Mouse (Mus musculus) left cerebral cortex, adult 6 months (tissue): ENCODE data around the gene Prox2. TPM values are rescaled to one million over a fixed set of nuclear protein-coding genes. Genes with fewer than 3 reads are reported as not detected.

Source experiments
- long read RNA-seq, 2 experiments: library from polyadenylated mRNA; unstranded; transcript quantifications; one replicate each; pipeline ENCODE4 v2.0.0; 2019 to 2020
- polyA plus RNA-seq: library from polyadenylated mRNA; unstranded; fragments of <200 nt; fragmentation: Nextera tagmentation; gene quantifications from 2 replicates; pipeline ENCODE4 v1.2.3, GENCODE M21; 2021

Prox2 gene
- 1.0 and 1.6 TPM in 2 replicates for polyA plus RNA-seq
- long read RNA-seq, experiment 1, partial matches to known transcripts, result 0 of 5 reads
- long read RNA-seq, experiment 1, other reads (novel, unspliced or antisense), result 5 of 5 reads
- long read RNA-seq, experiment 2, partial matches to known transcripts, result 0 of 1 reads
- long read RNA-seq, experiment 2, other reads (novel, unspliced or antisense), result 1 of 1 reads

DNA sequence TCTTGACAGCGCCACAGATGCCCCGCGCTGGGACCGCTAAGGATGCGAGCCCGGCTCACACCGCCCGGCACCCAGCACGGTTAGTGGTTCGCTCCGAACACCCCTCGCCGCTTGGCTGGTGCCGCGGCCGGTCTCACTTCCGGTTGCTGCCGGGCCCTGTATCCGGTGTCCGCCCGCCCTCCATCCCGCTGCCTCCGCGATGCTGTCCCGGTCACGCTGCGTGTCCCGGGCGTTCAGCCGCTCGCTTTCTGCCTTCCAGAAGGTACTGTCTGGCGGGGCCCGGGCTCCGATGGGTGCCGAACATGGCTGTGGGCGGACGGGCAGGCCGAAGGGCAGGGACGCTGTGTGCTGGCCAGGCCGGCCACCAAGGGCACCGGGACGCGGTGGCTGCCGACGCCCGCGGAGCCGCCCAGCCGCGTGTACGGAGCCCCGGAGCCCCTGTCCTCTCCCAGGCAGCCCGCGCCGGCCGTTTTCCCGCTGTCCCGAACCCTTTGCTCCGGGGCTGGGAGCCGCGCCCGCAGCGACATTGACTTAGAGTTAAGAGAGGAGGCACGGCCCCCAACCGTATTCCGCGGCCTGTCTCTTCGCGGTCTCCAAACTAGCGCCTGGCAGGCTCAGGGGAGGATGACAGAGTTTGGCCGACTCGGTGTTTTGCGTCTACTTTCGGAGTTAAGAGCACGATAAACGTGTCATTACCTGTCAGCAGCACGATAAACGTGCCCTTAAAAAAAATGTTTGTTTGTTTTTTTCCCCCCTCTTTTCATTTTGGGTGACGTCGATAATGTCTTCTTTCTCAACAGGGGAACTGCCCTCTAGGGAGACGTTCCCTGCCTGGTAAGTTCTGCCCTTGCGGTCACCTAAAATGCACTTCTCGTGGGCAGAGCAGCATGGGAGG, at the start of gene Prox2, which contains the start of gene Dlst:
Gene Prox2 (minus strand): TSS at position 62 of the 895 bp plus-strand sequence.
Gene Dlst (plus strand): TSS at position 136 of the 895 bp plus-strand sequence.

DNA sequence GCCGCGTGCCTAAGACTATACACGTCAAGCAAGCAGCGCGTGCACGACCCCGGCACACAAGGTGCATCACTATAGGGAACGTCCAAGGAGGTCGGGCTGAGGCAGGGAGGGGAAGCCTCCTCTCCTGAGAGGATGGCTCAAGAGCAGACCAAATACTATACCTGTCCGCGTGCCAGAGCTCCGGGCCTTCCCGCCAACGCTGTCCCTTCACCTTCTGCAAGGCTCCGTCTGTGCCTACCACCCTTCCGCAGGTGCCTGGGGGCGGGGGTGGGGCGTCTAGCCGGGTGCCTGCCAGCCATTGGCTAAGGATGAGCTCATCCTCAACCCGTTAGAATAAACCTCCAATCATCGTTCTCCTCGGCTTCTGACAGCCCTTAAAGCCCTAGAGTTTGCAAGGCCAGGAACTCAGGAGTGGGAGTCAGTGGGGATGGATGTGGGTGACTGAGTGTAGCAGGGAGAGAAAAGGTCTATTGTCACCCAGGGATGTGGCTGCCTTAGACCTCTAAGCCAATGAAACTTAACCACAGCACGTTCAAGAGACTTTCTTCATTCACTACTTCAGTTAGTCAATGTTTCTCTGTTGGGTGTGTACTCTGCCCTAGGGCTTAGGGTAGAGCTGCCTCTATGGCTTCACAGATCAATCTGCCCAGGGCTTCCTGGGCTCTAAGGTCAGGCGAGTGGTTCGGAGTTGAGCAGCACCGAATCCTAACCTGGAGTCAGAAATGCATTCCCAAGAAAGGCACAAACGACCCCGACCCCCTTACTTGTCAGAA, 40.6 kb upstream of the Prox2 start, which contains the start of gene Rps6kl1:
Gene Rps6kl1 (minus strand): TSS at position 263 of the 773 bp plus-strand sequence.

Other genes with a start within 250 kb of the Prox2 start
- gene Ltbp2, start 234.2 kb downstream of the Prox2 start, polyA plus RNA-seq, result 0.04 TPM in 1 of 2 replicates, not detected in the other
- 66.0 and 72.3 TPM in 2 replicates for gene Fcf1, start 139.9 kb downstream of the Prox2 start, polyA plus RNA-seq
- 13.0 and 15.5 TPM in 2 replicates for gene Arel1, start 139.9 kb downstream of the Prox2 start, polyA plus RNA-seq
- 8.1 and 18.9 TPM in 2 replicates for gene Ylpm1, start 114.4 kb downstream of the Prox2 start, polyA plus RNA-seq
- 55.3 and 55.9 TPM in 2 replicates for gene Dlst, start 74 bp upstream of the Prox2 start, polyA plus RNA-seq
- 18.1 and 20.4 TPM in 2 replicates for gene Rps6kl1, start 40.5 kb upstream of the Prox2 start, polyA plus RNA-seq
- gene Pgf, start 67.0 kb upstream of the Prox2 start, polyA plus RNA-seq, result 2.9 and 3.6 TPM in 2 replicates
- gene Eif2b2, start 108.7 kb upstream of the Prox2 start, polyA plus RNA-seq, result 67.2 and 74.8 TPM in 2 replicates
- gene Mlh3, start 159.8 kb upstream of the Prox2 start, polyA plus RNA-seq, result 6.5 TPM in 2 replicates
- 81.9 and 94.4 TPM in 2 replicates for gene Acyp1, start 177.7 kb upstream of the Prox2 start, polyA plus RNA-seq
- 1.2 and 1.4 TPM in 2 replicates for gene Zc2hc1c, start 177.8 kb upstream of the Prox2 start, polyA plus RNA-seq
- gene Nek9, start 228.6 kb upstream of the Prox2 start, polyA plus RNA-seq, result 2.5 and 3.7 TPM in 2 replicates